Mouse (Mus musculus) heart, embryonic 16.5 days (tissue): Measurements from ENCODE around the gene Gm9918. TPM values are rescaled to one million over a fixed set of nuclear protein-coding genes. Genes with fewer than 3 reads are reported as not detected.

Experiments
- ATAC-seq: fragments of 200-750 bp; cut with Nextera tagmentation; replicated peaks from 2 replicates; pipeline ENCODE4 v1.8.0; 2017; ENCODE audit warnings: moderate number of reproducible peaks; ENCODE audit not compliant: insufficient read depth, low FRiP score; ENCODE audit errors: extremely low read depth
- H3K27ac ChIP-seq: fragments of 300-500 bp; sonication (generic); 2 replicates; pipeline ENCODE4 v1.5.1; 2014; ENCODE audit warnings: mild to moderate bottlenecking, low read length, control low read depth, moderate library complexity
- H3K27me3 ChIP-seq: fragments of 300-500 bp; sonication (generic); 2 replicates; pipeline ENCODE4 v1.6.1; 2014; ENCODE audit warnings: low read length, mixed read lengths; ENCODE audit not compliant: control insufficient read depth, insufficient read depth
- H3K36me3 ChIP-seq: fragments of 300-500 bp; sonication (generic); 2 replicates; pipeline ENCODE4 v1.6.1; 2014; ENCODE audit not compliant: control insufficient read depth, insufficient read depth
- H3K4me1 ChIP-seq: fragments of 300-500 bp; sonication (generic); 2 replicates; pipeline ENCODE4 v1.6.1; 2014; ENCODE audit warnings: low read length, mixed read lengths; ENCODE audit not compliant: control insufficient read depth, insufficient read depth
- H3K4me2 ChIP-seq: fragments of 300-500 bp; sonication (generic); 2 replicates; pipeline ENCODE4 v1.6.1; 2014; ENCODE audit warnings: low read depth, mild to moderate bottlenecking, control low read depth, low read length
- H3K4me3 ChIP-seq: fragments of 300-500 bp; sonication (generic); 2 replicates; pipeline ENCODE4 v1.5.1; 2014; ENCODE audit warnings: mild to moderate bottlenecking, control low read depth, low read length
- H3K9ac ChIP-seq: fragments of 300-500 bp; sonication (generic); 2 replicates; pipeline ENCODE4 v1.6.1; 2014; ENCODE audit warnings: low read length, control low read depth
- H3K9me3 ChIP-seq: fragments of 300-500 bp; sonication (generic); replicated peaks from 2 replicates; pipeline ENCODE4 v1.6.1; 2016; ENCODE audit warnings: low read length; ENCODE audit not compliant: control insufficient read depth
- WGBS: fragments of 180-500 bp; shearing (Covaris S2); extraction: QIAGEN DNeasy Blood & Tissue Kit; methylation state at CpG from one replicate; pipeline ENCODE4 v1.1.7; 2014; 5-methylcytosine and 5-hydroxymethylcytosine counted together
- polyA plus RNA-seq: library from polyadenylated mRNA; unstranded; fragments of >200 nt; fragmentation: Nextera tagmentation; extraction: Ambion mirVana; gene quantifications from 2 replicates; pipeline ENCODE4 v1.2.1, GENCODE M21; 2015

Gene Gm9918
- polyA plus RNA-seq, 1 experiment from 2014 or later, result 0.12 TPM

- Histone ChIP-seq H3K4me1 (no peaks in the 10 kb centered on the region), H3K9me3 (no peaks in the 10 kb centered on the region), H3K36me3 (peaks cover 39% of the 10 kb centered on the region), H3K4me2 (no peak overlapping the region), H3K9ac (no peak overlapping the region), H3K27ac (no peak overlapping the region), H3K4me3 (no peak overlapping the region), H3K27me3 (no peaks in the 10 kb centered on the region)
- ATAC-seq, result no peak
Observed at GRCm38 (mm10) chr15:102311489-102311888, 41.1 kb downstream of the Gm9918 start.

- Histone ChIP-seq H3K4me3 (no peak overlapping the region), H3K27ac (no peak overlapping the region), H3K9ac (no peak overlapping the region), H3K4me2 (no peak overlapping the region), H3K36me3 (peaks cover 46% of the 10 kb centered on the region; the same call in 1 of the 2 replicates), H3K9me3 (no peaks in the 10 kb centered on the region), H3K27me3 (no peaks in the 10 kb centered on the region), H3K4me1 (no peaks in the 10 kb centered on the region)
- WGBS, result 81% methylated on average over 8 of the region's 8 CpGs
- ATAC-seq, result no peak
Observed at GRCm38 (mm10) chr15:102315292-102315691, 44.9 kb downstream of the Gm9918 start.

DNA sequence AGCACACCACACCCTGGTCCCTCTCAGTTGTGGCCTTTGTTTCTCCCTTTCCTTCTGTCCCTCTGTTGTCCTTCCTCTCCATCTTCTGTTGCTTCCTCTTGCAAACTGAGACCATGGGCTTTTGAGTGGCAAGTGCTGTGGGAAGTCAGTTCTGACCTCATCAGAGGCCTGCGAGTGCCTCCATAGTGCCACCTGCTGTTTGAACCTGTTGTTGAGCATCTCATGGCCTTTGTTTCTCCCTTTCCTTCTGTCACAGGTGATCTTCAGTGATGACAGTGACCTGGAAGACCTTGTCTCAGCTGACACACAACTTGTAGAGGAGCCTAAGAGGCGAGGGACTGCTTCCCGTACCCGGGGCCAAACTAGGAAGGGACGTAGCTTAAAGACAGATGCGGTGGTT is 45.9 kb downstream of the Gm9918 start:
- Histone ChIP-seq H3K36me3 (peaks cover 55% of the 10 kb centered on the region; the same call in 1 of the 2 replicates), H3K4me1 (no peaks in the 10 kb centered on the region)
- 82% methylated on average over 6 of the region's 6 CpGs for WGBS

More for the DNA sequence above, 45.9 kb downstream of the Gm9918 start:
- Histone ChIP-seq H3K4me2 (no peak overlapping the region), H3K27me3 (no peaks in the 10 kb centered on the region), H3K9me3 (no peaks in the 10 kb centered on the region), H3K4me3 (no peak overlapping the region), H3K9ac (no peak overlapping the region), H3K27ac (no peak overlapping the region)
- ATAC-seq, result no peak

Other genes starting within 250 kb of the Gm9918 start
- 127 and 215 TPM in 2 replicates for gene Krt18, start 242.4 kb upstream of the Gm9918 start, polyA plus RNA-seq
- gene Eif4b, start 196.8 kb upstream of the Gm9918 start, polyA plus RNA-seq, result 71.5 and 75.0 TPM in 2 replicates
- 33.2 and 35.1 TPM in 2 replicates for gene Tns2, start 170.2 kb upstream of the Gm9918 start, polyA plus RNA-seq
- 19.8 and 21.8 TPM in 2 replicates for gene Spryd3, start 134.3 kb upstream of the Gm9918 start, polyA plus RNA-seq
- 11.9 and 15.0 TPM in 2 replicates for gene Igfbp6, start 126.2 kb upstream of the Gm9918 start, polyA plus RNA-seq
- gene Soat2, start 120.0 kb upstream of the Gm9918 start, polyA plus RNA-seq, result 0.24 and 0.42 TPM in 2 replicates
- 30.2 and 33.2 TPM in 2 replicates for gene Zfp740, start 67.3 kb upstream of the Gm9918 start, polyA plus RNA-seq
- gene Csad, start 65.8 kb upstream of the Gm9918 start, polyA plus RNA-seq, result 38.3 and 43.7 TPM in 2 replicates
- 3.9 and 6.9 TPM in 2 replicates for gene Itgb7, start 38.6 kb upstream of the Gm9918 start, polyA plus RNA-seq
- gene Rarg, start 13.0 kb upstream of the Gm9918 start, polyA plus RNA-seq, result 8.9 and 11.8 TPM in 2 replicates
- 43.8 and 49.4 TPM in 2 replicates for gene Mfsd5, start 8.9 kb downstream of the Gm9918 start, polyA plus RNA-seq
- 18.2 and 21.1 TPM in 2 replicates for gene Espl1, start 25.7 kb downstream of the Gm9918 start, polyA plus RNA-seq
- gene Pfdn5, start 55.6 kb downstream of the Gm9918 start, polyA plus RNA-seq, result 274 and 277 TPM in 2 replicates
- gene Myg1, start 61.1 kb downstream of the Gm9918 start, polyA plus RNA-seq, result 56.6 and 67.9 TPM in 2 replicates
- 49.3 and 55.6 TPM in 2 replicates for gene Aaas, start 80.2 kb downstream of the Gm9918 start, polyA plus RNA-seq
- 0.11 and 0.20 TPM in 2 replicates for gene Sp7, start 96.6 kb downstream of the Gm9918 start, polyA plus RNA-seq
- gene Sp1, start 135.6 kb downstream of the Gm9918 start, polyA plus RNA-seq, result 5.0 and 5.5 TPM in 2 replicates
- 6.6 and 7.6 TPM in 2 replicates for gene Amhr2, start 174.8 kb downstream of the Gm9918 start, polyA plus RNA-seq
- 86.7 and 92.2 TPM in 2 replicates for gene Prr13, start 188.5 kb downstream of the Gm9918 start, polyA plus RNA-seq
- gene Pcbp2, start 200.0 kb downstream of the Gm9918 start, polyA plus RNA-seq, result 136 and 140 TPM in 2 replicates
- 4.1 TPM in 1 of 2 replicates, not detected in the other for gene Gm10337, start 233.2 kb downstream of the Gm9918 start, polyA plus RNA-seq
- gene Map3k12, start 246.5 kb downstream of the Gm9918 start, polyA plus RNA-seq, result 10.3 and 11.3 TPM in 2 replicates
- 88.1 and 95.1 TPM in 2 replicates for gene Tarbp2, start 247.6 kb downstream of the Gm9918 start, polyA plus RNA-seq